Mouse (Mus musculus): ENCODE measurements around the gene Gm9117. TPM values are rescaled to one million over a fixed set of nuclear protein-coding genes. Genes with fewer than 3 reads are reported as not detected.
"Not testable (repeated sequence)": the region's sequence is repeated elsewhere in the genome, so short reads cannot be mapped to it uniquely, and the experiment has no call there.

Gm9117 gene
- not detected in 2 replicates for polyA plus RNA-seq (2012)

DNA sequence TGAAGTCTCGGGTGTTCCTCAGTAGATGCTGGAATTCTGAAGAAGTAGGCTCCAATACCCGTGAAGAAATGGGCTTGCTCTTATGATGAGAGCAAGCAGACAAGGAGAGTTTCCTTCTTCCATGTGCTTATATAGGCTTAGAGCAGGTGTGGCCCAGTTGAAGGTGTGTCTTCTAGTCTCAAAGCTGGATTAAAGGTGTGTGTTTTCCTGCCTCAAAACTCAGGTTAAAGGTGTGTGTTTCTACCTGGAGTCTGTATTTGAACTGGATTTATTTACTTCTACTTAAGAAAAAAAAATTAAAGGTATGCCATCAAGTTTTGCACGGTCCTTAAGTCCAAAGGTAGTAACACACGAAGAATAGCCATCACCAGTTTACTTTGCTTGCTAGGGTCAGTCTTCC is at the start of gene Gm9117:
Gene Gm9117 (minus strand): TSS at position 101 of the 400 bp plus-strand sequence.
- TF ChIP-seq GATA1 (IDR thresholded peaks at IDR 0.05; ENCODE audit: low read length): not testable (repeated sequence)

DNA sequence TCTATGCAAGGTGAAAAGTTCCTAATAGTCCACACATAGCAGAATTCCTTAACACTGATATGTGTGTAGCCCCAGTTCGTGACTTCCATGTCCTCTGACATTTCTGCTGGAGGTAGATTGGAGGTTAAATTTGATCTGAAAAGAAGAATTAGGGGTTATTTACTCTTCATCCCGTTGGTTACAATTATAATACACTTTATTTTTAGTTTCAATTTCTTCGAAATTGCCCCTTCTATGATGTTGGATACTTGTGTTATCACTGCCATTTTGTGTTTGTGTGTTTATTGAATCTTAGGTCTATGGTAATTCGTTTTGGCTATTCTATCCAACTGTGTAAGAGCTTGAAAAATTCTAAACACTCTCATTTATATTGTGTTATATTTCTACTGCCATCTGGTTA is 17.9 kb upstream of the Gm9117 start, which contains the start of gene Tdpoz5:
Gene Tdpoz5 (minus strand): TSS at position 101 of the 400 bp plus-strand sequence.
- not testable (repeated sequence) for TF ChIP-seq GATA1 (IDR thresholded peaks at IDR 0.05; ENCODE audit: low read length)

Other genes with a start within 250 kb of the Gm9117 start
- gene Gm5773, start 170.5 kb downstream of the Gm9117 start, polyA plus RNA-seq (2012): not detected in 2 replicates
- not detected in 2 replicates for gene Tdpoz4, start 147.1 kb downstream of the Gm9117 start, polyA plus RNA-seq (2012)
- not detected in 2 replicates for gene Tdpoz3, start 117.5 kb downstream of the Gm9117 start, polyA plus RNA-seq (2012)
- gene Tdpoz5, start 17.8 kb upstream of the Gm9117 start, polyA plus RNA-seq (2012): not detected in 2 replicates
- gene Gm9125, start 111.3 kb upstream of the Gm9117 start, polyA plus RNA-seq (2012): not detected in 2 replicates
- gene Gm10697, start 129.1 kb upstream of the Gm9117 start, polyA plus RNA-seq (2012): not detected in 2 replicates
- not detected in 2 replicates for gene Gm10696, start 234.7 kb upstream of the Gm9117 start, polyA plus RNA-seq (2012)

Data from G1E-ER4 (cell line).